8 mouse cellular contexts compared by ENCODE assay signal in genomic region chr1:80718666-80719065, GRCm38 (mm10).
"Had no signal": no experiment of that assay in that cellular context is flagged by ENCODE, and none has a peak within 500 bp of the region (broad histone marks: within the 10 kb centered on the region; RNA-seq: fewer than 3 reads in every experiment).

No protein-coding gene starts in this region.

- ATAC-seq: liver, postnatal 0 days; lung, postnatal 0 days had no signal

- DNase-seq: kidney, postnatal 25 days; layer of hippocampus, adult 9-11 months; liver, postnatal 0 days; lung, embryonic 14.5 days; midbrain, embryonic 14.5 days; thymus, adult 18-20 months; thymus, postnatal 36 days had no signal
